Mouse (Mus musculus): ENCODE data around the gene Ndufs2.

The Ndufs2 gene

GRCm38 (mm10) chr1:171231844-171232243 lies 19.3 kb downstream of the Ndufs2 start:
- DNase-seq (ENCODE audit: low spot score in 2 of 2) = no peak

GRCm38 (mm10) chr1:171230215-171230614 lies 21.0 kb downstream of the Ndufs2 start:
- no peak for DNase-seq (ENCODE audit: low spot score in 2 of 2)

GRCm38 (mm10) chr1:171229750-171230149 lies 21.4 kb downstream of the Ndufs2 start:
- no peak for DNase-seq (ENCODE audit: low spot score in 2 of 2)

- no peak for DNase-seq (ENCODE audit: low spot score in 2 of 2)
Observed at GRCm38 (mm10) chr1:171227879-171228278, 23.3 kb downstream of the Ndufs2 start.

- DNase-seq (ENCODE audit: low spot score in 2 of 2) = no peak
Observed at GRCm38 (mm10) chr1:171226780-171227179, 24.4 kb downstream of the Ndufs2 start.

- DNase-seq (ENCODE audit: low spot score in 2 of 2) = no peak
Observed at GRCm38 (mm10) chr1:171224857-171225256, 26.3 kb downstream of the Ndufs2 start, which contains the start of gene Apoa2. TSS of gene Apoa2 (plus strand) at chr1:171225054.

- no peak for DNase-seq (ENCODE audit: low spot score in 2 of 2)
Observed at GRCm38 (mm10) chr1:171223796-171224195, 27.4 kb downstream of the Ndufs2 start.

GRCm38 (mm10) chr1:171223168-171223567 lies 28.0 kb downstream of the Ndufs2 start:
- no peak for DNase-seq (ENCODE audit: low spot score in 2 of 2)

- peak; percentile 87 for DNase-seq (ENCODE audit: low spot score in 2 of 2)
Observed at GRCm38 (mm10) chr1:171222238-171223155, 28.7 kb downstream of the Ndufs2 start, which contains the start of gene Tomm40l. TSS of gene Tomm40l (minus strand) at chr1:171222514.

GRCm38 (mm10) chr1:171221281-171222193 lies 29.7 kb downstream of the Ndufs2 start:
- DNase-seq (ENCODE audit: low spot score in 2 of 2) = peak in 1 of 2 experiments; percentile 71

- DNase-seq (ENCODE audit: low spot score in 2 of 2) = peak; percentile 80 to 94
Observed at GRCm38 (mm10) chr1:171220871-171221270, 30.3 kb downstream of the Ndufs2 start.

- no peak for DNase-seq (ENCODE audit: low spot score in 2 of 2)
Observed at GRCm38 (mm10) chr1:171216241-171216955, 34.8 kb downstream of the Ndufs2 start.

GRCm38 (mm10) chr1:171213801-171214496 lies 37.2 kb downstream of the Ndufs2 start, which contains the start of gene Nr1i3:
TSS of gene Nr1i3 (plus strand) at chr1:171213970.
- no peak for DNase-seq (ENCODE audit: low spot score in 2 of 2)

GRCm38 (mm10) chr1:171212854-171213253 lies 38.3 kb downstream of the Ndufs2 start:
- no peak for DNase-seq (ENCODE audit: low spot score in 2 of 2)

GRCm38 (mm10) chr1:171209409-171209808 lies 41.8 kb downstream of the Ndufs2 start:
- DNase-seq (ENCODE audit: low spot score in 2 of 2) = no peak

GRCm38 (mm10) chr1:171205704-171206493 lies 45.3 kb downstream of the Ndufs2 start:
- no peak for DNase-seq (ENCODE audit: low spot score in 2 of 2)

- no peak for DNase-seq (ENCODE audit: low spot score in 2 of 2)
Observed at GRCm38 (mm10) chr1:171204249-171204644, 46.9 kb downstream of the Ndufs2 start.

GRCm38 (mm10) chr1:171203471-171204248 lies 47.5 kb downstream of the Ndufs2 start:
- DNase-seq (ENCODE audit: low spot score in 2 of 2) = no peak

- no peak for DNase-seq (ENCODE audit: low spot score in 2 of 2)
Observed at GRCm38 (mm10) chr1:171200769-171201168, 50.4 kb downstream of the Ndufs2 start.

Measured in spleen, postnatal 4 days (tissue).